11 mouse cellular contexts compared by ENCODE assay signal in the genomic region with DNA sequence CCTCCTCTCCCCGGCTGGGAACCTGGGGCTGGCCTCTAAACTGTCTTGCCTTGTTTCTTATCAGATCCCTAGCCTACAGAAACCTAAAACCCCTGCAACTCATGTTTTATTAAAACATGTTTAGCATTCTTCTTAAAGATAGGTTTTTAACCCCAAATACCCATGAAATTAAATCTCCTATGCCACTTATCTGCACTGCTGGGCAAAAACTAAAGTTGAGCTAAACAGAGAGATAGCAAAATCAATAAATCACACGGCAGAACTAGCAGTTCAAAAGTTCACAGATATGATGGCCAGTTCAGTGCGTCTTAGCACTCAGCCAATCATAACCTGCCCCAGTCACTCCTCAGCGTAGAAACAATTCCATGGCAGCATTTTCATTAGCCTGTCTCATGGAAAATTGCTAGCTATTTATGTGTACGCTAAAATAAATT.
DNase-seq lines count a peak whose midpoint lies in the region; ATAC-seq and TF ChIP-seq lines count a peak whose summit lies in the region.
"Had no signal": no experiment of that assay in that cellular context is flagged by ENCODE, and none has a peak within 500 bp of the region (broad histone marks: within the 10 kb centered on the region; RNA-seq: fewer than 3 reads in every experiment).

No protein-coding gene starts in this region.

- no peak for DNase-seq in heart, adult 8-10 months (ENCODE audit: low spot score)
- no peak for DNase-seq in spleen, adult 2 months (ENCODE audit: low read depth in 1 of 2, low spot score in 2 of 2)
- DNase-seq in spleen, postnatal 10 days (ENCODE audit: low spot score in 2 of 2): no peak
- no peak for DNase-seq in liver, embryonic 11.5 days (ENCODE audit: low spot score)
- DNase-seq in yolk sac, embryonic 10.5 days (ENCODE audit: low spot score): peak; percentile 31
- DNase-seq in layer of hippocampus, adult 11-12 months (ENCODE audit: low spot score): no peak
- DNase-seq in thymus, postnatal 10 days (ENCODE audit: low spot score in 2 of 2): no peak
- DNase-seq: gastrocnemius, postnatal 10 days; lung, adult 2 months; thymus, adult 18-20 months had no signal

- no peak for ATAC-seq in heart, embryonic 12.5 days (ENCODE audit: insufficient number of reproducible peaks, low FRiP score)
- no peak for ATAC-seq in liver, embryonic 11.5 days (replicated peaks; ENCODE audit: low FRiP score)

- no peaks in the 10 kb centered on the region for H3K36me3 ChIP-seq in heart, embryonic 12.5 days
- 0 out of 2 replicates have a peak, but pooled peaks cover 1% of the 10 kb centered on the region for H3K36me3 ChIP-seq in spleen, adult 2 months (ENCODE audit: control insufficient read depth, insufficient read depth, low read length)
- H3K36me3 ChIP-seq in liver, embryonic 11.5 days (ENCODE audit: control insufficient read depth, insufficient read depth, low read length): no peaks in the 10 kb centered on the region

- no peak for TF ChIP-seq POLR2A in spleen, adult 2 months (IDR thresholded peaks at IDR 0.05; ENCODE audit: low read depth, low read length)

- peak overlapping the region; percentile 54 for H3K4me3 ChIP-seq in heart, embryonic 12.5 days
- no peak overlapping the region for H3K4me3 ChIP-seq in spleen, adult 2 months (ENCODE audit: extremely low read depth, insufficient read depth, insufficient read length)
- no peak overlapping the region for H3K4me3 ChIP-seq in liver, embryonic 11.5 days (ENCODE audit: low read depth, low read length)

- no peaks in the 10 kb centered on the region for H3K27me3 ChIP-seq in heart, embryonic 12.5 days (replicated peaks)
- no peaks in the 10 kb centered on the region for H3K27me3 ChIP-seq in spleen, adult 2 months (ENCODE audit: control insufficient read depth, insufficient read depth, low read length)
- no peaks in the 10 kb centered on the region for H3K27me3 ChIP-seq in liver, embryonic 11.5 days (replicated peaks; ENCODE audit: control insufficient read depth, insufficient read depth, low read length)

- peak overlapping the region; percentile 96 for H3K27ac ChIP-seq in heart, embryonic 12.5 days (ENCODE audit: poor library complexity, severe bottlenecking)
- H3K27ac ChIP-seq in spleen, adult 2 months (ENCODE audit: insufficient read depth, low read length): peak overlapping the region; percentile 76
- H3K27ac ChIP-seq in liver, embryonic 11.5 days (ENCODE audit: low read depth, low read length): peak overlapping the region; percentile 16; the same call in 1 of the 2 replicates

- H3K9me3 ChIP-seq in heart, embryonic 12.5 days (replicated peaks): no peaks in the 10 kb centered on the region
- H3K9me3 ChIP-seq in liver, embryonic 11.5 days (ENCODE audit: control insufficient read depth, low read length): no peaks in the 10 kb centered on the region

- H3K4me1 ChIP-seq in heart, embryonic 12.5 days (replicated peaks): peaks cover 53% of the 10 kb centered on the region
- peaks cover 22% of the 10 kb centered on the region; the same call in 1 of the 2 replicates for H3K4me1 ChIP-seq in spleen, adult 2 months (ENCODE audit: control insufficient read depth, insufficient read depth, insufficient read length)
- peaks cover 36% of the 10 kb centered on the region for H3K4me1 ChIP-seq in liver, embryonic 11.5 days (replicated peaks; ENCODE audit: control insufficient read depth, insufficient read depth, low read length)

- H3K4me2 ChIP-seq in heart, embryonic 12.5 days: peak overlapping the region; percentile 83
- peak overlapping the region; percentile 54 for H3K4me2 ChIP-seq in liver, embryonic 11.5 days

- H3K9ac ChIP-seq in heart, embryonic 12.5 days: peak overlapping the region; percentile 78
- no peak overlapping the region for H3K9ac ChIP-seq in liver, embryonic 11.5 days (ENCODE audit: low read depth, low read length)

- TF ChIP-seq CTCF in spleen, adult 2 months (IDR thresholded peaks at IDR 0.05; ENCODE audit: extremely low read depth, insufficient read depth, insufficient read length, insufficient replicate concordance): no peak

- WGBS in heart, embryonic 12.5 days: 17% methylated on average over 5 of the region's 5 CpGs
- 73% methylated on average over 5 of the region's 5 CpGs for WGBS in spleen, adult 2 months
- 30% methylated on average over 5 of the region's 5 CpGs for WGBS in liver, embryonic 11.5 days

Comparison
In these comparisons a context has a peak if more than half of its experiments do, and no peak if none do; other contexts are left out.
1. H3K27ac ChIP-seq: peak in every context shown above with its lines; median percentile 96 in heart, embryonic 12.5 days; 76 in spleen, adult 2 months; 16 in liver, embryonic 11.5 days.